Mouse (Mus musculus) kidney, postnatal 14 days (tissue): ENCODE measurements around the gene Fscn3.
A peak's percentile ranks its signal among the peaks of the same experiment; 100 is the strongest.

Experiments used
- DNase-seq: peaks from one replicate; pipeline ENCODE4 v3.0.0; 2022; ENCODE audit warnings: mixed read lengths

The Fscn3 gene

DNA sequence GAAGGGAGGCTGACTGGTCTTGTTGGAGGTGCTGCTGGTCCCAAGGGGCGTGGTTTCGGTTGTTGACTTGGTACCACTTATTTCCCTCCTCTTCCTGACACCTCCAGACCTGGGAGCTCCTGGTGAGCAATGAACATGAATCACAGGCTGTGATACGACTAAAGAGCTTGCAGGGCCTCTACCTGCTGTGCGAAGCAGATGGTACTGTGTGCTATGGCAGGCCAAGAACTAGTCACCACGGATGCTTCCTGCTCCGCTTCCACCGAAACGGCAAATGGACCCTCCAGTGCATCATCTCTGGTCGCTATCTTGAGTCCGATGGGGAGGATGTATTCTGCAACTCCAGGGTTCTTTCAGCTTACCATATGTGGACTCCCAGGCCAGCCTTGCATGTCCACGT lies 2.3 kb downstream of the Fscn3 start:
- no peak for DNase-seq

DNA sequence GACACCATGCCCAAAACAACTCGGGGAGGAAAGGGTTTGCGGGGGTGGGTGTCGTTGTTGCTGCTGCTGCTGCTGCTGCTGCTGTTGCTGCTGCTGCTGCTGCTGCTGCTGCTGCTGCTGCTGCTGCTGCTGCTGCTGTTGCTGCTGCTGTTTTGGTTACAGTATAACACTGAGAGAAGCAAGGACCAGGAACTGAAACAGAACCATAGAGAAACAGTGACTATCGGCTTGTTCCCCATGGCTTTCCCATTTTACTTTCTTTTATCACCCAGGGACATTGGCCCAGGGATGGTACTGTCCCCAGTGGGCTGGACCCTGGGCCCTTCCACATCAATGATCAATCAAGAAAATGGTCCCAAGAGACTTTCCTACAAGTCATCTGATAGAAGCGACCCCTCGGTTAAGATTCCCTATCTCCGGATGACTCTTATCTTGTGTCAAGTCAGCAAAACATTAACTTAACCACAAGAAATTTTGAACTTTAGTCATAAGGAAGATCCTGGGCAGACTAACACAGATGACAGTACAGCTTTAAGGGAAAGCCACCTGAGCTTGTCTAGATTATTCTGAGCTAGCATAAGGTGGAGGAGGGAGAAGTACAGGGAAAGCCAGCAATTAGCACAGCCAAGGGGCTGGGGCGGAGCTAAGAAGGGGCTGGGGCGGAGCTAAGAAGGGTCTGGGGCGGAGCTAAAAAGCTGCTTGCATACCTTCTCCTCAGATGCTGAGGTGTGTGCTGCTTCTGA lies 3.4 kb downstream of the Fscn3 start:
- no peak for DNase-seq

GRCm38 (mm10) chr6:28431538-28431855 lies 3.9 kb downstream of the Fscn3 start:
- DNase-seq: no peak

- DNase-seq: no peak
Measured at GRCm38 (mm10) chr6:28447937-28448336, 20.3 kb downstream of the Fscn3 start.

DNA sequence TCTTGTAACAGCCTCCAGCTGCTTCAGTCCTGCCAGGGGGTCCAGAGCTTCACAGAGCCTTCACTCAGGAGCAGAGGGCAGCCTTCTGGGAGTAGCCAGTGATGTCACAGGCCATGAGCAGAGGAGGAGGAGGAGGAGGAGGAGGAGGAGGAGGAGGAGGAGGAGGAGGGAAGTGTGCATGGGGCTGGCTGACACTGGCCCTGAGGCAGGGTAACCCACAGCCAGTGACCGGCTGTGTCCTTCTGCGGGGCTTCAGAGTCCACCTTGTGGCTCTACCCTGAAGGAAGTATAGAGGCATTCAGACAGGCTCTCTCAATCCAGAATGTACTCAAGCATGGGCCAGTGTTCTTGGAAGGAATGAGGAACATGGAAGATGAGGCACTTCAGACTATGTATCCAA lies 21.7 kb downstream of the Fscn3 start, which contains the start of gene Pax4:
Gene Pax4 (minus strand): TSS at position 101 of the 400 bp plus-strand sequence.
- DNase-seq: no peak

- no peak for DNase-seq
Measured at GRCm38 (mm10) chr6:28450481-28450880, 22.9 kb downstream of the Fscn3 start.

DNA sequence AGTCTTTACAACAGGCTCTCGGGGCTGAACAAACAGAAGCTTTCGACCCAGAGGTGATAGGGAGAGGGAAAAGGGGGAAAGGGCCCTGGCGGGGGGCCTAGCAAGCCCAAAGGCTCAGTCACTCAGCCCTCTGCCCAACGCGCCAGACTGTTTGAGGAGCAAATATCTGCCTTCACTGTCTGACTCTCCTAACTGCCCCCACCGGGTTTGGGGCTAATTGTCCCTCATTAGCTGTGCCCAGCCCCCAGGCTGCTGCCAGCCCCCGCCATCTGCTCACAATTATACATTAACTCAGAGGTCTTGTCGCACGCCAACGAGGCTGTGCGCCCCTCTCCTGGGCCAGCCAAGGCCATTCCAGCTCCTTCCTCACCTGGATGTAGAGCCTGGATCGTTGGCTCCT lies 23.4 kb downstream of the Fscn3 start:
- DNase-seq: no peak

DNA sequence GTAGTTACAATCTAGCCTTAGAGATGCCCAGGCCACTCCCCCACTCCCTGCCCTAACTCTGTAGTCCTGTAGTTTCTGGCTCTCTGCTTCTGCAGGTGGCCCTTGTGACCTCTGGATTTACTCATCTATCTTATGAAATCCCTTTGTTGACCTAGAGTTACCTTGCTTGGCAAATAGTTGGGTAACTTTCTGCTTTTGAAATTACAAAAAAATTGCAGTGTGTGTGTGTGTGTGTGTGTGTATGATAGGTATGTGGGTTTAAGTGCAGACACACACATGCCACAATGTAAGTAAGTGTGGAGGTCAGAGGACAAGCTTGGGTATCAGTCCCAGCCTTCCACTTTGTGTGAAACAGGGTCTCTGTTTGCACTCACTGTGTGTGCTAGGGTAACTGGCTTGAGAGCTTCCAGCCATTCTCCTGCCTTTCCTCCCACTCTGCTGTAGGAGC lies 31.7 kb downstream of the Fscn3 start:
- no peak for DNase-seq

DNA sequence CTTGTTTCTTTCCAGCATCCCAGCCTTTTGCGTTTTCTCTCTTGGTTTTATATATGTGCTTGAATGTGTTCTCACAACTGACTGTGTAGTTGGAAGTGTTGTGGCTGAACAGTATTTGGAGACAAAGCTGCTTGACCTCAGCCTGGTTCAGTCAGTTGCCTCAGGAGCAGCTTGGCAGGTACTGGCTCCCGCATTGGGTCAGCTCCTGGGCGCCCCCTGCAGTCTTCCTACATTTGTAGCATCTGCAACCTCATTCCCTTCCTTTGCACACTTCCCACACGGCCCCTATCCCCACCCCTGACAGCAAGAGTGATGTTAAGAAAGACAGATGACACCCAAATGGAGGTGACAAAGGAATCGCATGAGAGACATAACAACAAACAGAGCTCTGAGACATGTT lies 32.9 kb downstream of the Fscn3 start:
- peak; percentile 76 for DNase-seq

- DNase-seq: no peak
Measured at GRCm38 (mm10) chr6:28464630-28465029, 37.0 kb downstream of the Fscn3 start.

DNA sequence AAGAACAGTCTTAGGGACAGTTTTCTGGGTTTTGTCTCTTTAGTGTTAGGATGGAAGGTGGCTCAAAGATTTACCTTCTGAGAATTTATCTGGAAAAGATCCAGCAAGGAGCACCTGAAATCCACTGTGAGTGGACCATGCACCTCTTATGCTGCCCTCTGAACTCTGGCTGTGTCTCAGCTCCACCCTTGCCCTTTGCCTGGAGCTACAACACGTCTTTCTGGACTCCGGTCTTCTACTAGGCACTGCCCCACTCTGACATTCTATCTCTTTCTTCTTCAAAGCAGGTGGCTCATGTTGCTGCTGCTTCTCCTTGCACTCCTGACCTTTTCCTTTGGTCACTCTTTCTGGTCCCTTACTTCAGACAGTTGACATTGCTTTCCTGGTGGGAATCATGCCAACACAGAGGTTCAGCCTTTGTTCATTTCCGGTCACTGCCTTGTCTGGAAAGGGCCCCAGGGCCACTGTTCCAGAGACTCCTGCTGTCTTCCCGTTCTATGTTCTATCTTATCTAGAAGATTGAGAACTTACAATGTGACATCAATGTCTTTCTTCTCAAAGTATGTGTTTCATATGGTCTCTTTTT lies 42.5 kb downstream of the Fscn3 start:
- no peak for DNase-seq

GRCm38 (mm10) chr6:28470621-28471020 lies 43.0 kb downstream of the Fscn3 start:
- no peak for DNase-seq

DNA sequence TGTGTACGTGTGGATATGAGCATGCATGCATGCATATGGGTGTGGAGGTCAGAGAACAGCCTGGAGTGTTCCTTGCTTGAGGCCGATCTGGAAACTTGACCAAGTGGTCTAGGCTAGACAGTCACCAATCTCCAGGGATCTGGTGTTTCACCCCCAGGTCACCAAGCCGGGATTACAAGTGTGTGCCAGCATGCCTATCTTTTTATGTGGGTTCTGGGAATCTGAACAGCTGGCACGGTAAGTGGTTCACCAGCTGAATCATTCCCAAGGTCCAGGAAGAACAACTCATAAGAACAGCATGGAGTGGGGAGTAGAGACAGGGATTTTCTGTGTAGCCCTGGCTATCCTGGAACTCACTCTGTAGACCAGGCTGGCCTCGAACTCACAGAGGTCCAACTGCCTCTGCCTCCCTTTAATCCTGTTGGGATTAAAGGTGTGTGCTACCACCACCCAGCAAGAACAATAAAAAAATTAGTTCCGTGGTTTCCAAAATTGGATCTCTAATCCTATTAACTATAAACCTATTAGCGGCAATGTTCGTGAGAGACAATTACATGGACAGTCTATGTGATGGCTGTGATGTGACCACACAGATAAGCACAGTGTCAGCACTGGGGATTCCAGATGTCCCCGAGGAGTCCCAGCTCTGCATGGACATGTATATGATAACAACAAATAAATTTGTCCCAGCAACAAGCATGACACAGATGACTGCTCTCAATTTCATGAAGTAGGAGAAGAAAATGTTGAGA lies 43.9 kb downstream of the Fscn3 start:
- DNase-seq: no peak

DNA sequence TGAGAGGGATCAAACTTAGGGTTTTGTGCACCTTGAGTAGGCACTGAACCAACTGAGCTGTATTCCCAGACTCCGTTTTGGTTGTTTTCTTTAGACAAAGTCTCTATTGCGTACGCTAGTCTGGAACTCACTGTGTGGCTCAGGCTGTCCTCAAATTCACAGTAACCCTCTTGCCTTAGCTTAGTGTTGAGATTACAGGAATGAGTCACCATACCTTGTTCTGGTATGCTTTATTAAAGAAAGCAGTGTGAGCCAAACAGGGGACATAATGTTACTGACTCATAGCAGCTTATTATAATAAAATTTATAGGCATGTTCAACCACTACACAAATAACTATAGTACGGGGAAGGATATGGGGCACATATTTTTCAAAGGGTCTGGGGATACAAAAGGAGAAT lies 46.6 kb downstream of the Fscn3 start:
- no peak for DNase-seq

- DNase-seq: no peak
Measured at GRCm38 (mm10) chr6:28474839-28475238, 47.2 kb downstream of the Fscn3 start, which contains the start of gene Snd1. Snd1 (plus strand) TSS chr6:28475139.

DNA sequence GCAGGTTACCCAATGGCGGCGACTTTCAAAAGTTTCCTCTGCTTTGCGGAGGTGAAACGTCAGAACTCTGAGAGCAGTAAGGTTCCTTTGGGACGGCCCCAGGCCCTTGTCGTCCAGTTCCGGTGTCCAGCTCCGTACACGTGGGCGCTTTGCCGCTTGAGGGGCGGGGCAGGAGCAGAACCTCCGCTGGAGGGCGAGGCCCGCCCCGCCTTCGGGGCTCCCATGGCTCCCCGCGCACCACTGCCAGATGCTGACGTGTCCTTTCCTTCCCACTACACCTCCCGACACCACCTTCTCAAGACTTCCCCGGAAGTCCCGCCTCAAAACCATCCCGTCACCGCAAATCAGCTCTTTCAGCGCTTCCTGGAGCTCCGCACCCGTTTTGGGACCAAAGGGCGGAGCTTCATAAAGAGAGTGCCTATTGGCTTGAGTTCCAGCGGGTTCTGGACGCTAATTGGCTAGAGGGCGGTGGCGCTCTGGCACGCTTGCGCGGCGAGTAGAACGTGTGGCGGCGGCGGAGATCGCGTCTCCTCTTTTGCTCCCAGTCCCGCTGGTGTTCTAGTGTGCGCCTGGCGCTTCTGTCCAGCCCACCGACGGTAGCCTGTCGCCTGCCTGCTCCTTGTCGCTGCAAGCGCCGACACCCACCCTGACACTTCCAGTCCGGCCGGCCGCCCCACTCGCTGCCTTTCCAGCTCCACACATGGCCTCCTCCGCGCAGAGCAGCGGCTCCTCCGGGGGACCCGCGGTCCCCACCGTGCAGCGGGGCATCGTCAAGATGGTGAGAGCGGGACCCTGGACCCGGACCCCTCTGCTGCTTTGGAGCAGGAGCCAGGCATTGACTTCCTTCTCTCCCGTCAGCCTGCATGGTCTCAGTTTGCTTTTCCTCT lies 52.5 kb downstream of the Fscn3 start:
- DNase-seq: peak; percentile 99

DNA sequence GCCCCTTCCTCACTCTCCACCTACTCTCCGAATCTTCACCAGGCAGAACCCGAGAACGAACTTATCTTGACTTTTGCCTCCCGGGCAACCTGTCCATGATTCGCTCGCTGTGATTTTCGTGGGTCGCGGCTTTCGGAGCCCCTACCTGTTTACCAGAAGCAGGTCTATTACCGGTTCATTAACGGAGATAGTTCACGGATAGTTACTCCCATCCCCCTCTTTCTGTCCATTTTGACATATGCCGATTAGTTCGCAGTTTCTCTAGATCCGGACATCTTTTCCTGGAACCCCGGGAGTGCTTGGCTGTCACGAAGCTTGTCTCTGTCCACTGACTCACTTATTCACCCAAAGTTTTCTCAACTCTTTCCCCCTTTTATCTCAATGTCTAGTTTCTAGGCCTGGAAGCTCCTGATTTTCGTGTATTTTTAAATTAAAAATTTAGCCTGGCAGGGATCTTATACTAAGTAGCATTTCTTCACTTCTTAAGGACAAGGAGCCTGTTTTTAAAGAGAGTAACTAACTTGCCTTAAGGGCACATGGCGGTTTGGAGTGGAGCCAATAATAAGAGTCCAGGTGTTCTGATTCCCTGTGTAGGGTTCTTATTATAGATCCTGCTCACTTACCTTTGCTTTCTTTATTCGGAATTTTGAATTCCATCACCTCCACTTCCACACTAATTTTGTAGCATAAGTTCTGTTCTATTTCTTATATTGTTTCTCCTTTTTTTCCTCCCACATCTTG lies 53.3 kb downstream of the Fscn3 start:
- DNase-seq: no peak

DNA sequence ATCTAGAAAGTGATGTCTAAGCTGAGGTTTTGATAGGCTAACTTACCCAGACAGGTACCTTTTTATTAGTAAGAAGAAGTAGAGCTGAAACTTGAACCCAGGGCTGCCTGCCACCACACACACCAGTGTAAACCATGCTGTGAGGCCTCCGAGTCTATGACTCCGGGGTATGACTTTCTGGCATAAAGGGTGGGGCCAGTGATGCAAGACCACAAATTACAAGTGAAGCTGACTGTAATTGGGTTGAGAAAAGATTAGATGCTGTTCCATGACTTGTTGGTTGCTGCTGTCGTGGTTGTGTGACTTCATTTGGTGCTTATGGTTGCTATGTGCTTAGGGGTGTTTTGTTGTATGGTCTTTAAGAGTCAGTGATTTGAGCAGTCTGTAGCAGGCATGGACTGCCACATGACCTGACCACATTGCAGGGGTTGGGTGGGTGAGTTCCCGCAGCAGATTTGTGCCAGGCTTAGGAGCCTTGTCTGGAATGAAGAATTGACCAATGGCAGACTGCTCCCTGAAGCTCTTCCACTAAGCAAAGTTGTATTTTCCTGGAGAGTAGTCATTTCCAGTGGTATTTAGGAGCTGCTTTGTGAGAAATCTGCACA lies 55.2 kb downstream of the Fscn3 start:
- no peak for DNase-seq

DNA sequence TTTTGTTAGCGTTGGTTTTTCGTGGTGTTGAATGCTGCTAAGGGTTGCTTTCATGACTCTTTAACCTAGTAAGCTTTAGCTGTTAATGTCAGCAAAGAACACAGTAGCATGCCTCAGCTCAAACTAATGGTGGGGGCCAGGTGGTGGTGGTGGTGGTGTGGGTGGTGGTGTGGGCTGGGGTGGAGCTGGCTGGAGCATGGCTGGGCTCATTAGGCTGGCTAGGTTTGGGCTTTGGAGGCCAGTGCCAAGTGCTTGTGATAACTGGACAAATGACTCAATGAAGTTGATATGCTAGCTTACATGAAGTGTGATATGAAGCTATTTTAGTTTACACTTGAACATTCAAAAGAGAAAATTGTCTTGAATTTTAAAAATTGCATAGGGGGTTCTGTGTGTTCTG lies 58.4 kb downstream of the Fscn3 start:
- DNase-seq: no peak

GRCm38 (mm10) chr6:28486471-28486870 lies 58.9 kb downstream of the Fscn3 start:
- no peak for DNase-seq

GRCm38 (mm10) chr6:28486905-28487304 lies 59.3 kb downstream of the Fscn3 start:
- no peak for DNase-seq
